Mouse (Mus musculus) lung, embryonic 16.5 days (tissue): Measurements from ENCODE around the gene Vmn2r115. TPM values are rescaled to one million over a fixed set of nuclear protein-coding genes. Genes with fewer than 3 reads are reported as not detected.
"Not testable (repeated sequence)": the region's sequence is repeated elsewhere in the genome, so short reads cannot be mapped to it uniquely, and the experiment has no call there.

Source experiments
- ATAC-seq: fragments of 200-750 bp; cut with Nextera tagmentation; 2 replicates; pipeline ENCODE4 v1.8.0; 2017; ENCODE audit warnings: low read depth, mild to moderate bottlenecking, moderate library complexity
- H3K27ac ChIP-seq: fragments of 300-500 bp; sonication (generic); 2 replicates; pipeline ENCODE4 v1.5.1; 2014; ENCODE audit warnings: mild to moderate bottlenecking, control low read depth, low read length
- H3K27me3 ChIP-seq: fragments of 300-500 bp; sonication (generic); 2 replicates; pipeline ENCODE4 v1.6.1; 2014; ENCODE audit warnings: low read depth, low read length, mixed read lengths; ENCODE audit not compliant: control insufficient read depth, insufficient read depth
- H3K36me3 ChIP-seq: fragments of 300-500 bp; sonication (generic); 2 replicates; pipeline ENCODE4 v1.6.1; 2014; ENCODE audit warnings: low read length; ENCODE audit not compliant: control insufficient read depth, insufficient read depth
- H3K4me1 ChIP-seq: fragments of 300-500 bp; sonication (generic); replicated peaks from 2 replicates; pipeline ENCODE4 v1.6.1; 2014; ENCODE audit warnings: low read length, mixed read lengths; ENCODE audit not compliant: control insufficient read depth, insufficient read depth
- H3K4me2 ChIP-seq: fragments of 300-500 bp; sonication (generic); 2 replicates; pipeline ENCODE4 v1.6.1; 2014; ENCODE audit warnings: low read depth, low read length, control low read depth
- H3K4me3 ChIP-seq: fragments of 300-500 bp; sonication (generic); 2 replicates; pipeline ENCODE4 v1.5.1; 2014; ENCODE audit warnings: mild to moderate bottlenecking, low read length, control low read depth
- H3K9ac ChIP-seq: fragments of 300-500 bp; sonication (generic); 2 replicates; pipeline ENCODE4 v1.6.1; 2014; ENCODE audit warnings: low read length, control low read depth
- H3K9me3 ChIP-seq: fragments of 300-500 bp; sonication (generic); 2 replicates; pipeline ENCODE4 v1.6.1; 2016; ENCODE audit warnings: low read length; ENCODE audit not compliant: control insufficient read depth
- WGBS: fragments of 180-500 bp; shearing (Covaris S2); extraction: QIAGEN DNeasy Blood & Tissue Kit; methylation state at CpG from one replicate; pipeline ENCODE4 v1.1.7; 2014; 5-methylcytosine and 5-hydroxymethylcytosine counted together
- polyA plus RNA-seq: library from polyadenylated mRNA; unstranded; fragments of >200 nt; fragmentation: Nextera tagmentation; extraction: Ambion mirVana; gene quantifications from 2 replicates; pipeline ENCODE4 v1.2.1, GENCODE M21; 2015

Vmn2r115 gene
- polyA plus RNA-seq, result not detected in 2 replicates

DNA sequence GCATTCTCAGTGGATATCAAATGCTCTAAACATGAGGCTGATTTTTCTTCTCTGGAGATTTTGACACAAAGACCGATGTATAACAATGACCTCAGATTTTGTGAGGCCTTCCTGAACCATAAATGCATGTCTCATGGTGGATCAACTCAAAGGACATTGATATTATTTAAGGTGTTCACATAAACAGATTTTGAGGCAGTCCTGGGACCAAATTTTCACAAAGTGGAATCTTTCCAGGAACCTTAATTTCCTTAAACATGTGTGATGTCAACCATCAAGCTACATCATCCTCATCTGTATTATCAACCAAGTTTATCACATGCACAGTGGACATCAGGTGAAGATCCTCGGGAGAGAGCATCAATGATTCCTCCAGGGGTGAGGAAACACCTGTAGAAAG is at the start of gene Vmn2r115:
Gene Vmn2r115, plus strand, starts transcription at position 301 of the 400 bp plus-strand sequence.
- H3K9ac ChIP-seq, ATAC-seq, H3K4me2 ChIP-seq, H3K4me1 ChIP-seq, H3K36me3 ChIP-seq, H3K27ac ChIP-seq, H3K9me3 ChIP-seq, H3K4me3 ChIP-seq, H3K27me3 ChIP-seq: not testable (repeated sequence)
- WGBS, result 36% methylated on average over 2 of the region's 2 CpGs

DNA sequence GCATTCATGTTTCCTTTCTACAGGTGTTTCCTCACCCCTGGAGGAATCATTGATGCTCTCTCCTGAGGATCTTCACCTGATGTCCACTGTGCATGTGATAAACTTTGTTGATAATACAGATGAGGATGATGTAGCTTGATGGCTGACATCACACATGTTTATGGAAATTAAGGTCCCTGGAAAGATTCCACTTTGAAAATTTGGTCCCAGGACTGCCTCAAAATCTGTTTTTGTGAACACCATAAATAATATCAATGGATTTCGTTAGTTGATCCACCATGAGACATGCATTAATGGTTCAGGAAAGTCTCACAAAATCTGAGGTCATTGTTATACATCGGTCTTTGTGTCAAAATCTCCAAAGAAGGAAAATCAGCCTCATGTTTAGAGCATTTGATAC is 31.1 kb upstream of the Vmn2r115 start, which contains the start of gene Vmn2r114:
Gene Vmn2r114, minus strand, starts transcription at position 101 of the 400 bp plus-strand sequence.
- H3K9ac ChIP-seq, H3K4me2 ChIP-seq, ATAC-seq, H3K27me3 ChIP-seq, H3K36me3 ChIP-seq, H3K9me3 ChIP-seq, H3K27ac ChIP-seq, H3K4me3 ChIP-seq, H3K4me1 ChIP-seq: not testable (repeated sequence)
- WGBS, result 60% methylated on average over 2 of the region's 2 CpGs

DNA sequence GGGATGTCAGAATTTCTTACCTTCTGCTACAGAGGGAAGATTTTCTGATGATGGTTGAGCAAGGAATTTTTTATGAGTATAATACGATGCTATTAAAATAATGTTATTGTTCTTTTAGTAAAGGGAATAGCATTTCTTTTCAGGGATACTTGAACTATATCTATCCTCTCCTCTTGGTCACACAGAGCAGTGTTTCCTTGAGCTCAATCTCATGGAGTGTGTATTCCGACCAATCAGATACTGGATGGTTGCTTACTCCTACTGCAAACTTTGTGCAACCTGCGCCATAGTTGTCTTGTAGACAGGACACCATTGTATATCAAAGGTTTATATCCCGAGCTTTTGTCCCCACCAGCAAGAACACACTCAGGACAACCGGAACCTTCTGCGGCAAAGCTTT is 12.9 kb upstream of the Vmn2r115 start:
- H3K36me3 ChIP-seq, result no peaks in the 10 kb centered on the region
- no peak for ATAC-seq
- peaks cover 6% of the 10 kb centered on the region for H3K9me3 ChIP-seq
- H3K27me3 ChIP-seq, result no peaks in the 10 kb centered on the region
- no peak overlapping the region for H3K9ac ChIP-seq
- H3K4me2 ChIP-seq, result no peak overlapping the region
- 77% methylated on average over 6 of the region's 6 CpGs for WGBS
- no peak overlapping the region for H3K27ac ChIP-seq
- H3K4me1 ChIP-seq, result no peaks in the 10 kb centered on the region
- H3K4me3 ChIP-seq, result no peak overlapping the region

DNA sequence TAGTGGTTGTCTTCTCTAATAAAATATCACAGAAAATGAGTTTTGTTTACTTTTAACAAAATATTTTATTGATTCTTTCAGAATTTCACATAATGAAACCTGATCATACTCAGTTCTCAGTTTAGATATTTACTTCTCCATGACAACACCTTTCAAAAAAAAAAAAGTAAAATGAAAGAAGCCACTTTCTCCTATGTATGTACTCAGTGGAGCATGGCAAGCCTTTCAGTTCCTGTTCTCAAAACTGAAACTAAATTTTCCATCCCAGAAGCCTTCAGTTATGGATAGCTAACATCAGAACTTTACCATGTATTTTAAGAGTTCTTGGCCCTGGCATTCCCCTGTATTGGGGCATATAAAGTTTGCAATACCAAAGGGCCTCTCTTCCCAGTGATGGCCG is 8.1 kb downstream of the Vmn2r115 start:
- Histone ChIP-seq H3K27ac (no peak overlapping the region), H3K27me3 (no peaks in the 10 kb centered on the region), H3K9ac (no peak overlapping the region), H3K4me2 (no peak overlapping the region), H3K36me3 (no peaks in the 10 kb centered on the region), H3K9me3 (no peaks in the 10 kb centered on the region), H3K4me3 (no peak overlapping the region), H3K4me1 (no peaks in the 10 kb centered on the region)
- 50% methylated on average over 1 of the region's 1 CpGs for WGBS
- ATAC-seq, result no peak

DNA sequence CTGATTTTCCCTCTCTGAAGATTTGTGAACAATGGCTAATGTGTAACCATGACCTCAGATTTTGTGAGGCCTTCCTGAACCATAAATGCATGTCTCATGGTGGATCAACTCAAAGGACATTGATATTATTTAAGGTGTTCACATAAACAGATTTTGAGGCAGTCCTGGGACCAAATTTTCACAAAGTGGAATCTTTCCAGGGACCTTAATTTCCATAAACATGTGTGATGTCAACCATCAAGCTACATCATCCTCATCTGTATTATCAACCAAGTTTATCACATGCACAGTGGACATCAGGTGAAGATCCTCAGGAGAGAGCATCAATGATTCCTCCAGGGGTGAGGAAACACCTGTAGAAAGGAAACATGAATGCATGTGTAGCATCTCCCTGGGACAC is 40.8 kb downstream of the Vmn2r115 start, which contains the start of gene Vmn2r116:
Gene Vmn2r116, plus strand, starts transcription at position 301 of the 400 bp plus-strand sequence.
- H3K4me1 ChIP-seq, H3K9ac ChIP-seq, H3K27me3 ChIP-seq, H3K27ac ChIP-seq, H3K4me3 ChIP-seq, ATAC-seq, H3K4me2 ChIP-seq, H3K9me3 ChIP-seq, H3K36me3 ChIP-seq: not testable (repeated sequence)

Other genes starting within 250 kb of the Vmn2r115 start
- gene Zfp40, start 150.5 kb upstream of the Vmn2r115 start, polyA plus RNA-seq, result 11.7 and 12.5 TPM in 2 replicates
- gene Vmn2r114, start 31.2 kb upstream of the Vmn2r115 start, polyA plus RNA-seq, result not detected in 2 replicates
- not detected in 2 replicates for gene Vmn2r116, start 40.9 kb downstream of the Vmn2r115 start, polyA plus RNA-seq
- gene Vmn2r117, start 136.0 kb downstream of the Vmn2r115 start, polyA plus RNA-seq, result not detected in 2 replicates
- gene Zfp213, start 220.5 kb downstream of the Vmn2r115 start, polyA plus RNA-seq, result 17.4 and 21.7 TPM in 2 replicates